Comparison of ENCODE assay signal across 8 mouse cellular contexts in the genomic region with DNA sequence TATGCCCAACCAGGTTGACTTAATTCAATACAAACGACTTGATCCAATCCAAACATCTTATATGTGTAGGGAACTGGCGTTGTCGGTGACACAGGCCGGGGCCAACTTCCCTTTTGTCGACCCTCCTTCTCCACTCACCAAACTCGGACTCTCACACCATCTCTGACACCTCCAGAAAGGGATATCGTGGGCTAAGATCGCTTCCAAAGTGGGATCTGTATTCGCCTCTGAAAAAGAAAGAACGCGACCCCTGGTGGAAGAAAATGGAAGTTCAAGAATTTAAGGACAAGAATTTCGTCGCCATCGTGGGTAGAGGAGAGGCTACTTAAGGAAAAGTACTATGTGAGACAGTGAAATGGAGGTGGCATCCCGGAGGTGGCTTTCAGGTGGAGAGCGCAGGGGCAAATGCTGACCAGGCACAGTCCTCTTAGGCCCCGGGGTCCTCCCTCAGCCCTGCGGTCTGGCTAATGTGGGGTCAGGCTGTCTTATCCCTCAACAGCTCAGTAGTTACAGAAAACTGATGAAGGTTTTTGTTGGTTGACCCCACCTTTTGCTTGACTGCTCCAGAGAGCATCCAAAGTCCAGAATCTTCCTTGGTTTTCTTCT. TPM values are rescaled to one million over a fixed set of nuclear protein-coding genes. Genes with fewer than 3 reads are reported as not detected.
DNase-seq lines count a peak whose midpoint lies in the region; ATAC-seq lines count a peak whose summit lies in the region.

No protein-coding gene starts in this region.

- peaks cover 45% of the 10 kb centered on the region for H3K27me3 ChIP-seq in embryonic facial prominence, embryonic 11.5 days (ENCODE audit: control insufficient read depth, insufficient read depth, low read length)
- peaks cover 48% of the 10 kb centered on the region for H3K27me3 ChIP-seq in heart, embryonic 16.5 days (ENCODE audit: control insufficient read depth, insufficient read depth, low read length)
- H3K27me3 ChIP-seq in lung, embryonic 15.5 days, result peaks cover 59% of the 10 kb centered on the region

- no peaks in the 10 kb centered on the region for H3K36me3 ChIP-seq in embryonic facial prominence, embryonic 11.5 days (replicated peaks; ENCODE audit: control insufficient read depth, insufficient read depth, low read depth, low read length)
- no peaks in the 10 kb centered on the region for H3K36me3 ChIP-seq in heart, embryonic 16.5 days (ENCODE audit: control insufficient read depth, insufficient read depth)
- no peaks in the 10 kb centered on the region for H3K36me3 ChIP-seq in lung, embryonic 15.5 days

- ATAC-seq in embryonic facial prominence, embryonic 11.5 days (replicated peaks; ENCODE audit: insufficient number of reproducible peaks, low FRiP score, low TSS enrichment, low read depth), result peak; percentile 45; the same call in 1 of the 2 replicates
- peak; percentile 26; the same call in 1 of the 2 replicates for ATAC-seq in heart, embryonic 16.5 days (replicated peaks; ENCODE audit: extremely low read depth, insufficient read depth, low FRiP score)
- ATAC-seq in lung, embryonic 15.5 days (ENCODE audit: borderline replicate concordance, extremely low read depth, low FRiP score, low TSS enrichment), result no peak

- H3K27ac ChIP-seq in embryonic facial prominence, embryonic 11.5 days (replicated peaks; ENCODE audit: low read depth, low read length), result no peak overlapping the region
- H3K27ac ChIP-seq in heart, embryonic 16.5 days (ENCODE audit: low read length), result no peak overlapping the region
- H3K27ac ChIP-seq in lung, embryonic 15.5 days, result no peak overlapping the region

- DNase-seq in adrenal gland, adult 2 months, result peak; percentile 45
- no peak for DNase-seq in adrenal gland, adult 8-10 months
- peak; percentile 77 for DNase-seq in adipocyte (ENCODE audit: low spot score)
- peak; percentile 95 for DNase-seq in embryonic facial prominence, embryonic 11.5 days (ENCODE audit: low spot score)
- peak; percentile 68 for DNase-seq in kidney, postnatal 10 days
- peak; percentile 94 for DNase-seq in retina, postnatal 1 day

- peaks cover 4% of the 10 kb centered on the region; the same call in 1 of the 2 replicates for H3K4me1 ChIP-seq in embryonic facial prominence, embryonic 11.5 days (ENCODE audit: control insufficient read depth, insufficient read depth, low read length)
- peaks cover 20% of the 10 kb centered on the region for H3K4me1 ChIP-seq in heart, embryonic 16.5 days (ENCODE audit: control insufficient read depth, insufficient read depth, low read length)
- peaks cover 34% of the 10 kb centered on the region for H3K4me1 ChIP-seq in lung, embryonic 15.5 days

- WGBS in embryonic facial prominence, embryonic 11.5 days, result 4% methylated on average over 18 of the region's 18 CpGs
- 6% methylated on average over 18 of the region's 18 CpGs for WGBS in heart, embryonic 16.5 days
- WGBS in lung, embryonic 15.5 days, result 4% methylated on average over 18 of the region's 18 CpGs

- H3K4me3 ChIP-seq in embryonic facial prominence, embryonic 11.5 days (ENCODE audit: low read depth, low read length), result no peak overlapping the region
- H3K4me3 ChIP-seq in heart, embryonic 16.5 days (ENCODE audit: low read length), result peak overlapping the region; percentile 40
- peak overlapping the region; percentile 20 for H3K4me3 ChIP-seq in lung, embryonic 15.5 days

- H3K9ac ChIP-seq in embryonic facial prominence, embryonic 11.5 days (replicated peaks; ENCODE audit: low read length), result no peak overlapping the region
- no peak overlapping the region for H3K9ac ChIP-seq in heart, embryonic 16.5 days (ENCODE audit: low read length)
- H3K9ac ChIP-seq in lung, embryonic 15.5 days, result no peak overlapping the region

- no peak overlapping the region for H3K4me2 ChIP-seq in embryonic facial prominence, embryonic 11.5 days (ENCODE audit: low read depth, low read length)
- peak overlapping the region; percentile 57 for H3K4me2 ChIP-seq in heart, embryonic 16.5 days (ENCODE audit: low read depth, low read length)
- peak overlapping the region; percentile 44 for H3K4me2 ChIP-seq in lung, embryonic 15.5 days

- H3K9me3 ChIP-seq in embryonic facial prominence, embryonic 11.5 days (replicated peaks; ENCODE audit: control insufficient read depth, low read length), result no peaks in the 10 kb centered on the region
- H3K9me3 ChIP-seq in heart, embryonic 16.5 days (replicated peaks; ENCODE audit: control insufficient read depth, low read length), result no peaks in the 10 kb centered on the region
- H3K9me3 ChIP-seq in lung, embryonic 15.5 days, result no peaks in the 10 kb centered on the region

RNA-seq across cellular contexts. Expression of a gene that starts 53.7 kb away (rescaled TPM):
- total RNA-seq in adrenal gland, adult 2 months (2021), result 10 to 100 TPM; 22.9 to 34.0 TPM
- 29.7 and 33.0 TPM in 2 replicates for polyA plus RNA-seq in adrenal gland, adult 2 months (2012; rRNA removed)
- total RNA-seq in adrenal gland, adult 8-10 months (2022), result 10 to 100 TPM; 31.6 to 39.0 (median 36.8) TPM
- 15.5 and 16.0 TPM in 2 replicates for polyA plus RNA-seq in embryonic facial prominence, embryonic 11.5 days (2014; fragmentation: Nextera tagmentation; extraction: Ambion mirVana)
- polyA plus RNA-seq in heart, embryonic 16.5 days (2015; fragmentation: Nextera tagmentation; extraction: Ambion mirVana), result 17.6 and 24.0 TPM in 2 replicates
- 12.4 and 13.8 TPM in 2 replicates for polyA plus RNA-seq in lung, embryonic 15.5 days (2015; fragmentation: Nextera tagmentation; extraction: Ambion mirVana)

RNA-seq across cellular contexts. Expression of a gene that starts 53.9 kb away (rescaled TPM):
- not detected for total RNA-seq in adrenal gland, adult 2 months (2021)
- not detected in 2 replicates for polyA plus RNA-seq in adrenal gland, adult 2 months (2012; rRNA removed)
- total RNA-seq in adrenal gland, adult 8-10 months (2022), result not detected
- 8.6 and 11.8 TPM in 2 replicates for polyA plus RNA-seq in embryonic facial prominence, embryonic 11.5 days (2014; fragmentation: Nextera tagmentation; extraction: Ambion mirVana)
- not detected in 2 replicates for polyA plus RNA-seq in heart, embryonic 16.5 days (2015; fragmentation: Nextera tagmentation; extraction: Ambion mirVana)
- not detected in 2 replicates for polyA plus RNA-seq in lung, embryonic 15.5 days (2015; fragmentation: Nextera tagmentation; extraction: Ambion mirVana)
